Mouse (Mus musculus) urinary bladder, adult 18-20 months (tissue): ENCODE results near the gene Nt5c2.

Experiments
- DNase-seq, 2 experiments: peaks; one replicate each; pipeline ENCODE4 v3.0.0; 2022; ENCODE audit warnings: low spot score in 2 of 2, mixed read lengths in 2 of 2

Gene Nt5c2

DNA sequence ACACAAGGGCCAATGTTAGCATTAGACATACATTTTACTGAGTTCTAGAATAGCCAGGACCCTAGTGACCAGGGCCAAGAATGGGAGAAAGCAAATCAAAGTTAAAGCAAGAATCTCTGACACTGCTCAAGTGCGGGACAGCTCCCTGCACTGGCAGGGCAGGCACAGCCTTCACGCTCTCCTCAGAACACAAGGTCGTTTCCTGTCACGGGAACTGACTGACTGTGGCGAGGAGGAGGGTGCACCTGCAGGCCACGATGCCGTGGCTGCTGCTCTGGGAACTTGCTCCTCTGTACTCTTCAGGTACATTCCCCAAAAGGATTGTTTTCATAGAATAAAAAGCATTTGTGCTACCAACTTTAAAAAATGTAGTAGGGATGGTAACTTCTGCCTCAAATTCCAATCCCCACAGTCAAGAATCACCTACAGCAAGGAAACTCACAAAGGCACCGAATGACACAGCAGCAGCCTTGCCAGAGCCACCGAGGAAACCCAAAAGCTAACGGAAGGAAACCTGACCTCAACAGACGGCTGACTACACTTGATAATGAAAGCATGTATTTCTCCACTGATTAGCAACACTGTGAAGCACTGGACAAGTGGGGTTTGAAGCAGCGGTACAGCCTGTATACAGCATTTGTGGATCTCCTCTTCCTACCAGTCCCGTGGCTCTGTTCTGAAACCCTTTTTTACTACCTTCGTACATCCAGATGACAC, 127.0 kb downstream of the Nt5c2 start:
- DNase-seq, result no peak

DNA sequence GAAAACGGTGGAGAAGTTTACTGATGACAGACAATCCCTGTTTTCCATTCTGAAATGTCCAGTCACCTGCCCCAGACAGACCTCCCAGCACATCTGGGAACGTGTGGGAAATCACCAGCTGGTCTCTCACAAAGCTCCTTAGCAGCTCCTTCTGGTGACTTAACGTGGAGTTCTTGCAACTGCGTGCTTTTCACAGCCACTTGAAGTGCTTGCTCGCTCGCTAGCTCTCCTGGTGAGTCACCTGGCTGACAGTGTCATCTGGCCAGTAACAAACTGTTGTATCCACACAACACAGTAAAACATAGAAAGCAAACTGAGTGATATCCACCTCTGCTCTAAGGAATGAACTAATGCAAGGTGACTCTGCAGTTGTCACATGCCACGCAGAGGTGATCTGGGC, 128.1 kb downstream of the Nt5c2 start:
- no peak for DNase-seq

GRCm38 (mm10) chr19:46885365-46885764, 129.6 kb downstream of the Nt5c2 start:
- DNase-seq, result no peak

DNA sequence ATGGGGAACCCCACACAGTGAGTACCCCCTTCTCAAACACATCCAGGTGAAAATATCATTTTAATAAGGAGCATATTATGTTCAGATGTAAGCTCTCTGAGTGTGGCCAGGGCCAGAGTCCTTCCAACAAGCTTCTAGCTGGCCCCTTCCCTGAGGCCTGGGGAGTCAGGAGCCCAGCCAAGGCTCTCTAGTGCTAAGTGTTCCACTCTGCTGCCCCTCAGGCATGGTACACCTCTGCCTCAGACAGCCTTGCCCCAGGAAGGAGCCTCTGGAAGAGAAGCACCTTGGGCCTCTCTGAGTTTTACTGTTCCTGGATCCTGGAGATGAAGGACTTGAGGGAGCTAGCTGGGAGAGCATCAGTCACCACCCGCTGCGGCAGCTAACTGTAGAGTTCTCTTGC, 135.1 kb downstream of the Nt5c2 start:
- no peak for DNase-seq

DNA sequence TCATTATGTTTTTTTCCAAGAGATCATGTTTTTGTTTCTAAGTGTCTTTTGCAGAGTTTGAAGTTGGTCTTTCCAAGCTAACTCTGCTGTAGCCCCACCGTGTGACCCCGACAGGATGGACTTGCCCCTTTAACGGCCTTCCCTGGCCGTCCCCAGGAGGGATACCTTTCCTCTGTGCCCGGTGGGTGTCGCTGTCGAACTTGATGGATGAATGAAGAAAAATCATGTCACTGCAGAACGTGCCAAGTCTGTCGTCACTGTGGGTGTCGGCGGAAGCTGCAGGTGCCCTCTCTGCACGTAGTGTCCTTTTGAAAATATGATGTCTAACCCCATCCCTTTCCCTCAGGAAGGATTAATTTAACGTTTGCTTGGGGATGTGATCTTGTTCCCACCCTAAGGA, 136.6 kb downstream of the Nt5c2 start:
- peak; percentile 27 to 45 for DNase-seq

DNA sequence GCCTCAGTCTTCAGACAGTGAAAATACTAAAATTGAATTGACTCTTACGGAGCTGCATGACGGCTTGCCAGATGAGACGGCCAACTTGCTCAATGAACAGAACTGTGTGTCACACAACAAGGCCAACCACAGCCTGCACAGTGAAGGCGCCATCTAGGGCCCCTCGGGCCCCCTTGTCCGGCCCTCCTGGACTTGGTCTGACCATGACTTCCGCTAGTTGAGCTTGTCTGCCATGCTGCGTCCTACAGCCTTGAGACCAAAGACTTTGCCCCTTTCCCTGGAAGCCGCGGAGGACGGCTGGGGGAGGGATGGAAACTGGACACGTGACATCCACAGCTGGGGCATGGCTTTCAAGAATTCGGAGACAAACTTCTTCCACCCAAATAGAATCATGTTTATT, 137.1 kb downstream of the Nt5c2 start:
- no peak for DNase-seq

- peak; percentile 66 to 83 for DNase-seq
These were observed 139.2 kb downstream of the Nt5c2 start for GRCm38 (mm10) chr19:46875790-46876189.

GRCm38 (mm10) chr19:46873924-46874323, 141.0 kb downstream of the Nt5c2 start:
- no peak for DNase-seq

DNA sequence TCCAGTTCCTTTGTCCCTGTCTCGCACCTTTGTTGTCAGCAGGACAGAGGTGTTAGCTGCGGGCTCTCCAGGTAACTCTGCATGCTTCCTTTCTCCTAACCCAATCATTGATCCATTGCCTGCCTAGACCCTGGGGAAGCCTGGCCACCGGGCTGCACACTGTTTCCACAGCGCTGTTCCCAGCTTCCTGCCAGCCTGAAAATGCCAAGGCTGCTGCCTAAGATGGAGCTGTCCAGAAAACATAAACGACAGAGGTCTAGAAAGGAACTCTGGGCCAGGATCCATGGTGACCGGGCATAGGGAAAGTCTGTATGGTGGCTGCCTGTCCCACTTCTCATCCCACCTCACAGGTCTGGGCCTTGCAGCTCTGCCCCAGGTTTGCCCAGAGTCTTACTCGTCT, 143.3 kb downstream of the Nt5c2 start:
- DNase-seq, result no peak

GRCm38 (mm10) chr19:46871096-46871495, 143.9 kb downstream of the Nt5c2 start:
- no peak for DNase-seq

DNA sequence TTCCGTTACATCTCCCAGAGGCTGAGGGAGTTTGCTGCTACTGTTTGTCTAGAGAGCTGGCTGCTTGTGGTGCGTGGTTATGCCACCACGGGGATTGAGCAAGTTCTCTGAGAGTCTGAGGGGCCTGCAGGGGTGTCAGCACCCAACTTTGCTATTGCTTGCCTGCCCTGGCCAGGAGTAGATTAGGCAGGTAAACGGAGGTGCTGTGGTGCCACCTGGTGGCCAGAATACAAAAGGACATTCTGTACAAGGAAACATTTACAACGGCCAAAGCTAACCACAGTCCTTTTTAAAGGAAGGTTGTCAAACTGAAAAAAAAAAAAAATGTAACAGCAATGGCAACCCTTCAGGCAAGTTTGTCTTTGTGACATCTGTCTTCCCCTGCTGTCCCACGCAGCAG, 145.4 kb downstream of the Nt5c2 start:
- DNase-seq, result peak; percentile 67 to 68

DNA sequence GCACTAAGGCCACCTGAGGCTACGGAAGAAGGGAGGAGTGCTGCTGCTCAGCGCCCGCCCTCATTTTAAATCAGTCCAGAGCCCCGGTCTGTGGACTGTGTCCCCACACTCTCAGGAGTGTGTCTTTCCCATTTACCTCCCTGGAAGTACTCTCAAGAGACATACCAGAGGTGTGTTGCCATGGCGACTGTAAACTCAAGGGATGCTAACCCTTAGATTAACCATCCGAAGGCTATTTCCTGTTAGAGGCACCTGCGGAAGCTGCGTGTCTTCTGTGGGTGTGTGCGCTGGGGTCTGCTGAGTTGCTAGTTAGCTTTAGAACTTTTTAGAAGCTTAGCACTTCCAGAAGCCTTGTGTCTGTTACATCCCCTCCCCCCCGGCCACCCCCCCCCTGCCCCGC, 145.9 kb downstream of the Nt5c2 start:
- DNase-seq, result no peak

DNA sequence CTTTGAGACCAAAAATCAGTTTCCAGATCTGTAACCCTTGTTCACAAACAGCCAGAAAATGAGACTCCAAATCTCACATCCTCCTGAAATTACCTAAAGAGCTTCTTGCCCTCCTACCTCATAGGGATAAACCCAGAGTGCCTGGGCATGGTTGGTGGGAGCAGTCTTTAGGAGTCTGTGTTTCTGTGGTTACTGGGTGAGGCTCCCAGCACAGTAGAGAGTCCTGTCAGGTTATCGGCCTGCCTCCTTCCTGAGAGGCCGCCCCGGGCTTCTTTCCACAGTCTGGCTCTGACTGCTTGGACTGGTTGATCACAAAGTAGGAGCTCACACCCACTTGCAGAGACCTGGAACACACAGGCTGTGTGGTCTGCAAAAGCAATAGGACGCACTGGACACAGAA, 149.6 kb downstream of the Nt5c2 start:
- no peak for DNase-seq

- DNase-seq, result no peak
These were observed 150.1 kb downstream of the Nt5c2 start for GRCm38 (mm10) chr19:46864731-46865331.

DNA sequence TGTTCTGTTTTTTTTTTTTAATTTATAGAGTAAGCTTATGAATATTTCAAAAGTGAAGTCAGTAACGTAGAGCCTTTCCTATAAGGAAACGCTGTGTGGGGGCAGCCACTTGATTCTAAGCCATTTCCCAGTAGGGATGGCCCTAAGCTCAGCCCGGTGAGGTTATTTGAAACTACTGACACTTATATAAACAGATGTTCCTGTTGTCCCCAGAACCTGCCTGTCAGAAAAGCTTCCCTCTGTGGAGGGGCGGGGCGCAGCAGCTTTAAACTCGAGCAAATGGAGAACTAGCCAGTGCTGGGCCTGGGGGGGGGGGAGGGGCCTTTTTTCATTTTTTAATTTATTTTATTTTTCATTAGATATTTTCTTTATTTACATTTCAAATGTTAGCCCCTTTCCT, 150.9 kb downstream of the Nt5c2 start:
- DNase-seq, result no peak

GRCm38 (mm10) chr19:46863236-46863927, 151.6 kb downstream of the Nt5c2 start:
- no peak for DNase-seq

- DNase-seq, result no peak
These were observed 152.4 kb downstream of the Nt5c2 start for GRCm38 (mm10) chr19:46862556-46862955.

DNA sequence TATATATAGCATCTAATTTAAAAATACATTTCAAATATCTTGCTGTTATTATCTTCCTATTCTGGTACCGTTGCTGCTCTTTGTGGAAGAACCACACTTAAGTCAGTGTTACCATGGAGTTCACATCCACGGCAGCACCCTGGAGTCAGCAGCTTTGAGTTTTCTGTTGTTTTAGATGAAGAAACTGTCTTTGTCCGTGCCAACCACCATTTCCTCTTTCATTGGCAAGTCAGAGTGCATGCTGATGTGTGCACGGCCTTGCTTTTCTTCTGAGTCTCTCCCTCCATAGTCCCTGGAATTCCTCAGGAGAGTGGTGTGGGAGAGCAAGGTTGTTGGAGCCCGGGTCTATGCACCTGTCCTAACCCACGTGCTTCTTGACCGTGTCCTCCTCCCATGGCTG, 156.8 kb downstream of the Nt5c2 start:
- no peak for DNase-seq

DNA sequence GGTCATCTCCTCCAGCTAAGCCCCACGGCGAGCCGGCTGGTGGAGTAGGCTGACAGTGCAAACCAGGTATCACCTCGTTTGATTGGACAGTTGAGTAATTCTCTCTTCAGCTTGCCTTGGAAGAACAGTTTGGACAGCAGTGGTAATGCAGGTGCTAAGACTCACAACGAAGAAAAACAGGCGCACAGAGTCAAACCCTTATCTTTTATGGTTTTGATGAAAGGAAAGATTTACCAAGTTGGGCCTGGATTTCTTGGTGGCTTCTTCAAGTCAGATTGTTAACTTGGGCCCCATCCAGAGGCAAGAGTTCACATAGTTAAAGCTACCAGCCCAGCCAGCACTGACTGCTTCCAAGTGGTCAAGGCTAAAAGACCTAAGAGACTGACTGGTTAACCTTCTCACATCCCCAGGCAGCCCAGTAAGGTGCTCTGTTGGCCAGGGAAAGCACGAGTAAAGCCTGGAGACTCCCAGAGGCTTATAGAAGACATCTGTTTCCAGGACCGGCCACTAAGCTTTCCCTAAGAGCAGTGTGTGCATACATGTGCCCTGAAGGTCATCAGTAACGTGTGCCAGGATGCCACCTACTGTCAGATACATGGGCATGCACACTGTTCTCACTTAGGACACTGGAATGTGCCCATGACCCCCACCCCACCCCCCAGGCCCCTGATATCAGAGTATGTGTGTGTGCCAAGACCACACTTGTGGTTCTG, 157.5 kb downstream of the Nt5c2 start:
- no peak for DNase-seq

GRCm38 (mm10) chr19:46856780-46857179, 158.2 kb downstream of the Nt5c2 start:
- DNase-seq, result no peak

DNA sequence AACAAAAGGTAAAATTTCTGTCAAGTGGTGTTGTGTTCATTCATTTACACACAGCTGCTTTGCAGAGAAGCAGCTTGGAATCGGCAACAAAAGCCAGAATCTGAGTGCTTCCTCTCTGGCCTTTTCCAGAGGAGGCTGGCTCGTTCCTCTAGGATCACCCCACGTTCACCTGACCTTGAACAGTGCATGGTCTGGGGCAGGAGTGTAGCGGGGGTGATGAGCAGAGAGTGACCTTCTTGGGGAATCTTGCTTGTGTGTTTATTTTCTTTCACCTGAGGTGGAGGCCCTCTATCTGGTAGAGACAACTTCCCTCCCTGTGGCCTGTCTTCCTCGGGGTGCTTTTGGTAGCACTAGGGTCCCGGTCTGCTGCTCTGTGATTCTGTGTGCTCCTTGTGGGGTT, 158.7 kb downstream of the Nt5c2 start:
- DNase-seq, result no peak

GRCm38 (mm10) chr19:46849443-46849997, 165.4 kb downstream of the Nt5c2 start:
- DNase-seq, result no peak
